Mouse (Mus musculus) midbrain, embryonic 13.5 days (tissue): ENCODE measurements around the gene Sorbs1. TPM values are rescaled to one million over a fixed set of nuclear protein-coding genes. Genes with fewer than 3 reads are reported as not detected.

Experiments
- ATAC-seq: fragments of 200-750 bp; cut with Nextera tagmentation; 2 replicates; pipeline ENCODE4 v1.8.0; 2017; ENCODE audit warnings: mild to moderate bottlenecking, moderate TSS enrichment, moderate library complexity
- H3K27ac ChIP-seq: fragments of 300-500 bp; sonication (generic); 2 replicates; pipeline ENCODE4 v1.5.1; 2015; ENCODE audit warnings: inconsistent platforms, mild to moderate bottlenecking, moderate library complexity
- H3K27me3 ChIP-seq: fragments of 300-500 bp; sonication (generic); 2 replicates; pipeline ENCODE4 v1.6.1; 2015; ENCODE audit warnings: mild to moderate bottlenecking, inconsistent platforms
- H3K36me3 ChIP-seq: fragments of 300-500 bp; sonication (generic); 2 replicates; pipeline ENCODE4 v1.6.1; 2015; ENCODE audit warnings: mild to moderate bottlenecking, inconsistent platforms
- H3K4me1 ChIP-seq: fragments of 300-500 bp; sonication (generic); replicated peaks from 2 replicates; pipeline ENCODE4 v1.6.1; 2015; ENCODE audit warnings: inconsistent platforms
- H3K4me2 ChIP-seq: fragments of 300-500 bp; sonication (generic); replicated peaks from 2 replicates; pipeline ENCODE4 v1.6.1; 2015; ENCODE audit warnings: moderate library complexity, mild to moderate bottlenecking, inconsistent platforms
- H3K4me3 ChIP-seq: fragments of 300-500 bp; sonication (generic); replicated peaks from 2 replicates; pipeline ENCODE4 v1.5.1; 2015; ENCODE audit warnings: mild to moderate bottlenecking, inconsistent platforms
- H3K9ac ChIP-seq: fragments of 300-500 bp; sonication (generic); replicated peaks from 2 replicates; pipeline ENCODE4 v1.6.1; 2015; ENCODE audit warnings: mild to moderate bottlenecking, inconsistent platforms
- H3K9me3 ChIP-seq: fragments of 300-500 bp; sonication (generic); 2 replicates; pipeline ENCODE4 v1.6.1; 2016; ENCODE audit warnings: mild to moderate bottlenecking, inconsistent platforms
- WGBS: fragments of 180-500 bp; shearing (Covaris S2); methylation state at CpG from one replicate; pipeline ENCODE4 v1.1.7; 2015; 5-methylcytosine and 5-hydroxymethylcytosine counted together
- polyA plus RNA-seq: library from polyadenylated mRNA; unstranded; fragments of >200 nt; fragmentation: Nextera tagmentation; extraction: Ambion mirVana; gene quantifications from 2 replicates; pipeline ENCODE4 v1.2.1, GENCODE M21; 2015

Gene Sorbs1
- polyA plus RNA-seq, 1 experiment from 2014 or later: 78.7 TPM

GRCm38 (mm10) chr19:40379081-40379480, 134.5 kb downstream of the Sorbs1 start:
- Histone ChIP-seq H3K27ac (no peak overlapping the region), H3K9me3 (no peaks in the 10 kb centered on the region), H3K36me3 (peaks cover 19% of the 10 kb centered on the region), H3K4me2 (no peak overlapping the region), H3K27me3 (no peaks in the 10 kb centered on the region), H3K4me1 (0 out of 2 replicates have a peak, but pooled peaks cover 4% of the 10 kb centered on the region), H3K9ac (no peak overlapping the region), H3K4me3 (no peak overlapping the region)
- no peak for ATAC-seq
- 93% methylated on average over 4 of the region's 4 CpGs for WGBS

- Histone ChIP-seq H3K9ac (no peak overlapping the region), H3K4me3 (no peak overlapping the region), H3K4me2 (no peak overlapping the region), H3K9me3 (no peaks in the 10 kb centered on the region), H3K36me3 (peaks cover 26% of the 10 kb centered on the region), H3K27ac (no peak overlapping the region), H3K27me3 (no peaks in the 10 kb centered on the region), H3K4me1 (0 out of 2 replicates have a peak, but pooled peaks cover 4% of the 10 kb centered on the region)
- 82% methylated on average over 14 of the region's 14 CpGs for WGBS
- 0 out of 2 replicates have a peak, but pooled peaks have one; percentile 31 for ATAC-seq
Measured at GRCm38 (mm10) chr19:40377632-40378031, 135.9 kb downstream of the Sorbs1 start.

- Histone ChIP-seq H3K9ac (no peak overlapping the region), H3K4me2 (no peak overlapping the region), H3K36me3 (peaks cover 22% of the 10 kb centered on the region), H3K4me3 (no peak overlapping the region), H3K4me1 (peaks cover 10% of the 10 kb centered on the region), H3K27me3 (no peaks in the 10 kb centered on the region), H3K9me3 (no peaks in the 10 kb centered on the region), H3K27ac (no peak overlapping the region)
- WGBS: 84% methylated on average over 21 of the region's 21 CpGs
- ATAC-seq: no peak
Measured at GRCm38 (mm10) chr19:40376566-40377281, 136.9 kb downstream of the Sorbs1 start.

DNA sequence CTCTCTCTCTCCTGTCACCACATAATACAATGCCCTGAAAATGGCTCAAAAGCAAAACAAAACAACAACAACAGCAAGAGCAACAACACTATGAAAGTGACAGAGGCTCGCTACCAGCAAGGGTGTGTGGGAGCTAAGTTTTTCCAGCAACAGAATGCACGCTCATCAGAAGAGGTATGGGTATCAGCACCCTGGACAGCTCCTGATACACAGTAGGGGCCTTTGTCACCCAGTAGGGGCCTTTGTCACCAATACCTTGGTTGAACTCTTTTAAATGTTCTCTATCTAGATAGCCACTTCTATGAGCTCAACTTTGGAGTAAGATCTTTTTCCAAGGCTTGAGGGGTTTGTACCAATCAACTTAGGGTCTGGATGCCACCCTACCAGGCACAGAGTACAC, 138.9 kb downstream of the Sorbs1 start:
- Histone ChIP-seq H3K27me3 (no peaks in the 10 kb centered on the region), H3K36me3 (peaks cover 27% of the 10 kb centered on the region), H3K27ac (no peak overlapping the region), H3K4me1 (peaks cover 18% of the 10 kb centered on the region), H3K9me3 (no peaks in the 10 kb centered on the region), H3K9ac (no peak overlapping the region), H3K4me3 (no peak overlapping the region), H3K4me2 (no peak overlapping the region)
- 84% methylated on average over 2 of the region's 2 CpGs for WGBS
- ATAC-seq: no peak

GRCm38 (mm10) chr19:40372679-40373078, 140.9 kb downstream of the Sorbs1 start:
- Histone ChIP-seq H3K9me3 (no peaks in the 10 kb centered on the region), H3K36me3 (peaks cover 39% of the 10 kb centered on the region), H3K4me1 (peaks cover 18% of the 10 kb centered on the region), H3K27me3 (no peaks in the 10 kb centered on the region), H3K4me3 (no peak overlapping the region), H3K9ac (no peak overlapping the region), H3K4me2 (no peak overlapping the region), H3K27ac (no peak overlapping the region)
- no peak for ATAC-seq
- WGBS: 92% methylated on average over 5 of the region's 5 CpGs

DNA sequence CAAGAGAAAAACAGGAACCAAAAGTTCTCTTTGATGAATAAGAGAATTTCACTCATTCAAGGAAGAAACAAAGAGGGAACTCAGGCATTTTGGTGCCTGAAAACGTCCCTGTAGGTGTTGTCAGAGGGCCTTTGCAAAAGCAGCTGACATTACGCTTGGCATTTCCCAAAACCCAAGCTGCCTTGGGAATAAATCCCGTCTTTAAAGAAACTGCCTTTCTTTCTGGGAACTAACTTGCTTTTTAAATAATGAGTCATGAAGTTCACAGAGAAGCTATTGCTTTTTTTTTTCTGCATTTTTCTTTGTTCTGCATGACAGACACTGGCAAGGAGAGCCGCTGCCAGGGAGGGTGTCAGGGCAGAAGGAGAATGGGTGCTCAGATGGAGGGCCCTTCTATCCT, 141.7 kb downstream of the Sorbs1 start:
- WGBS: 39% methylated on average over 4 of the region's 4 CpGs
- Histone ChIP-seq H3K27me3 (no peaks in the 10 kb centered on the region), H3K36me3 (peaks cover 39% of the 10 kb centered on the region)

GRCm38 (mm10) chr19:40369852-40370811, 143.4 kb downstream of the Sorbs1 start:
- H3K27ac ChIP-seq: no peak overlapping the region
- H3K4me3 ChIP-seq: no peak overlapping the region
- no peak overlapping the region for H3K9ac ChIP-seq
- no peaks in the 10 kb centered on the region for H3K9me3 ChIP-seq
- H3K4me2 ChIP-seq: no peak overlapping the region
- 78% methylated on average over 18 of the region's 18 CpGs for WGBS
- peaks cover 34% of the 10 kb centered on the region for H3K36me3 ChIP-seq
- H3K4me1 ChIP-seq: peaks cover 27% of the 10 kb centered on the region
- H3K27me3 ChIP-seq: no peaks in the 10 kb centered on the region
- peak; percentile 34 for ATAC-seq

More for the DNA sequence above, 141.7 kb downstream of the Sorbs1 start:
- no peak for ATAC-seq
- peaks cover 14% of the 10 kb centered on the region for H3K4me1 ChIP-seq
- H3K4me2 ChIP-seq: no peak overlapping the region
- H3K27ac ChIP-seq: no peak overlapping the region
- H3K4me3 ChIP-seq: no peak overlapping the region
- no peak overlapping the region for H3K9ac ChIP-seq
- H3K9me3 ChIP-seq: no peaks in the 10 kb centered on the region

DNA sequence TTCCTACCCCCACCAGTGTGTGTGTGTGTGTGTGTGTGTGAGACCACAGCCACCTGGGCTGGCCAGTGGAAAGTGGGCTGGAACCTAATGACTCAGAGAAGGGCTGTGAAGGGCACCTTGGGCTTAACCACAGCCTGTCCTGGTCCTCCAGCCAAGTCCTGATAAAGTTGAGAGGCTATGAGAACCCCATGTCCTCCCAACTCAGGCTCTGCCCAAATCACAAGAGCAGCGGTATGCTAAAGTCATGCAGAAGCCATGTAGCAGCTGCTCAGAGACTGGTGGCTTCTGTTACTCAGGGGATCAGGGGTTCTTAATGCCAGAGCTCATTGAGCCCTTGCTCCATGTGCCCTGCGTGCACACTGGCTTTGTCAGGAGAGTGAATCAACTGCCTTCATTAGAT, 145.1 kb downstream of the Sorbs1 start:
- WGBS: 97% methylated on average over 2 of the region's 2 CpGs
- Histone ChIP-seq H3K4me1 (peaks cover 32% of the 10 kb centered on the region), H3K27ac (no peak overlapping the region), H3K27me3 (no peaks in the 10 kb centered on the region), H3K9me3 (no peaks in the 10 kb centered on the region), H3K9ac (no peak overlapping the region), H3K36me3 (peaks cover 51% of the 10 kb centered on the region), H3K4me2 (no peak overlapping the region), H3K4me3 (no peak overlapping the region)
- ATAC-seq: no peak

DNA sequence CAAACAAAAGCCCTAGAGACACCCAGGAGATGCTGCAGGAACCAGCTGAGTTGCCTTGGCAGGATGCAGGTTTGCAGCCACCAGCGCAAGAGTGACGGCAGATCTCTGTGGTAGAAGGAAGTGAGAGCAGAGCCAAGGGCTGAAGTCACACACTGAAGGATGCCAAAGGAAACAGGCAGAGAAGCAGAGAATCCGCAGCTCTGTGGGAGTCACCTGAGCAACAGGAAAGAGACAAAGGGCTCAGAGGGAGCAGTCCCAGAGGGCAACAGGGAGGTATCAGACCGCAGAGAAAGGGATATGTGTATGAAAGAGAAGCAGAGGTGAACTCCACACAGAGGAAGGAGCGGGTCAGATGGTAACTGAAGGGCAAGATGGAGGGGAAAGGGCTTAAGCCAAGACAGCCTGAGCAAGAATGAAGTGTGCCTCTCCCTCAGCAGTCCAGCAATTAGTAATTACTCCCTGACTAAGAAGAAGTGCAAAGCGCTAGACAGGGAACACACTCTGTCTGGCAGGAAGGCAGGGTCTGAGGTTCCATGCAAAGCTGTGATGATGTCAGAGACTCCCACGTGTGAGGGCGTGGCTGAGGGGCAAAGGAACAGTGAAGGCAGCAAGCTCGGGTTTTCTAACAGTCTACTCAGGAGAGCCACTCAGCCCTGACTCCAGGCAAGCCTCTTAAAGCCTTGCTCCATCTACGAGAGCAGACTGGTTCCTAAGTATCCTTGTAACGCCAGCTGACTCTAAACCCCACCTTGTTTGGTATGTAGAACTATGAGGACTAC, 147.2 kb downstream of the Sorbs1 start:
- peaks cover 57% of the 10 kb centered on the region for H3K36me3 ChIP-seq
- H3K27ac ChIP-seq: no peak overlapping the region
- no peak overlapping the region for H3K4me2 ChIP-seq
- no peak overlapping the region for H3K9ac ChIP-seq
- no peak overlapping the region for H3K4me3 ChIP-seq
- H3K9me3 ChIP-seq: no peaks in the 10 kb centered on the region
- ATAC-seq: peak; percentile 46; the same call in 1 of the 2 replicates
- no peaks in the 10 kb centered on the region for H3K27me3 ChIP-seq
- peaks cover 24% of the 10 kb centered on the region for H3K4me1 ChIP-seq
- 28% methylated on average over 11 of the region's 11 CpGs for WGBS

- WGBS: 82% methylated on average over 5 of the region's 5 CpGs
- no peak overlapping the region for H3K4me3 ChIP-seq
- H3K9ac ChIP-seq: no peak overlapping the region
- H3K27ac ChIP-seq: no peak overlapping the region
- peaks cover 48% of the 10 kb centered on the region for H3K36me3 ChIP-seq
- no peak overlapping the region for H3K4me2 ChIP-seq
- ATAC-seq: no peak
- H3K4me1 ChIP-seq: peaks cover 18% of the 10 kb centered on the region
- H3K9me3 ChIP-seq: no peaks in the 10 kb centered on the region
- H3K27me3 ChIP-seq: no peaks in the 10 kb centered on the region
Measured at GRCm38 (mm10) chr19:40365137-40365536, 148.4 kb downstream of the Sorbs1 start.

DNA sequence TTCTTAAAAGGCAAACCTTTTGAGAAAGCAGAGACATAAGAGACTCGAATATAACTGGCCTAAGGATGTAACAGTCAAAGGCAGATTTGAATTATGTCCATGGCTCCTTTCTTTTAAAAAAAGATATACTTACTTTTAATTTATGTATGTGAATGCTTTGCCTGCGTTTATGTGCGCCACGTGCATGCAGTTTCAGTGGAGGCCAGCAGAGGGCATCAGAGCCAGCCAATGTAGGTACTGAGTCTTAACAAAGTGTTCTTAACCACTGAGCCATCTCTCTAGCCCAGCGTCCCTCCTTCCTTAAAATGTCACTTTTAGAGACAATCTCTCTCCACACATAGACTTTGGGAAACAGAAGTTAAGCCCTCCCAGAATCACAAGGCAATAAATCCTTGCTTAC, 150.1 kb downstream of the Sorbs1 start:
- H3K9ac ChIP-seq: no peak overlapping the region
- H3K27me3 ChIP-seq: no peaks in the 10 kb centered on the region
- peaks cover 18% of the 10 kb centered on the region for H3K4me1 ChIP-seq
- no peak overlapping the region for H3K4me2 ChIP-seq
- H3K27ac ChIP-seq: no peak overlapping the region
- 99% methylated on average over 5 of the region's 5 CpGs for WGBS
- no peaks in the 10 kb centered on the region for H3K9me3 ChIP-seq
- H3K36me3 ChIP-seq: peaks cover 34% of the 10 kb centered on the region
- H3K4me3 ChIP-seq: no peak overlapping the region
- ATAC-seq: no peak
